Mouse (Mus musculus) testis, adult 2 months (tissue): Measurements from ENCODE around the gene Cyp2e1. TPM values are rescaled to one million over a fixed set of nuclear protein-coding genes. Genes with fewer than 3 reads are reported as not detected.

Experiments used
- H3K27ac ChIP-seq: fragments of 200-500 bp; 2 replicates; pipeline ENCODE4 v1.5.1; 2012; ENCODE audit warnings: low read depth, low read length; ENCODE audit not compliant: control insufficient read depth, insufficient read depth
- H3K27me3 ChIP-seq: fragments of 200-500 bp; 2 replicates; pipeline ENCODE4 v1.6.1; 2012; ENCODE audit warnings: mild to moderate bottlenecking, low read length, moderate library complexity; ENCODE audit not compliant: control insufficient read depth, insufficient read depth
- H3K36me3 ChIP-seq: fragments of 200-500 bp; 2 replicates; pipeline ENCODE4 v1.6.1; 2012; ENCODE audit warnings: mild to moderate bottlenecking, low read length; ENCODE audit not compliant: control insufficient read depth, insufficient read depth
- H3K4me1 ChIP-seq: fragments of 200-500 bp; 2 replicates; pipeline ENCODE4 v1.6.1; 2012; ENCODE audit warnings: low read length; ENCODE audit not compliant: control insufficient read depth, insufficient read depth
- H3K4me3 ChIP-seq: fragments of 200-500 bp; 2 replicates; pipeline ENCODE4 v1.5.1; 2012; ENCODE audit warnings: low read depth, mild to moderate bottlenecking, low read length, moderate library complexity, mixed read lengths; ENCODE audit not compliant: control insufficient read depth
- CTCF ChIP-seq: fragments of 200-500 bp; IDR thresholded peaks from 2 replicates; pipeline ENCODE4 v1.5.1; 2012; ENCODE audit warnings: low read depth, mild to moderate bottlenecking, inconsistent platforms, low read length, moderate library complexity; ENCODE audit not compliant: control insufficient read depth, insufficient read depth, insufficient replicate concordance
- POLR2A ChIP-seq: fragments of 200-500 bp; IDR thresholded peaks from 2 replicates; pipeline ENCODE4 v1.6.1; 2012; ENCODE audit warnings: low read depth, mild to moderate bottlenecking, inconsistent platforms, low read length, moderate library complexity; ENCODE audit not compliant: control insufficient read depth
- polyA plus RNA-seq: library from polyadenylated mRNA; depleted of rRNA; stranded (reverse); fragments of >200 nt; gene quantifications from 2 replicates; pipeline ENCODE4 v1.2.3, GENCODE M21; 2012; rRNA removed

Cyp2e1 gene
- polyA plus RNA-seq, 1 experiment, result 0.33 TPM

DNA sequence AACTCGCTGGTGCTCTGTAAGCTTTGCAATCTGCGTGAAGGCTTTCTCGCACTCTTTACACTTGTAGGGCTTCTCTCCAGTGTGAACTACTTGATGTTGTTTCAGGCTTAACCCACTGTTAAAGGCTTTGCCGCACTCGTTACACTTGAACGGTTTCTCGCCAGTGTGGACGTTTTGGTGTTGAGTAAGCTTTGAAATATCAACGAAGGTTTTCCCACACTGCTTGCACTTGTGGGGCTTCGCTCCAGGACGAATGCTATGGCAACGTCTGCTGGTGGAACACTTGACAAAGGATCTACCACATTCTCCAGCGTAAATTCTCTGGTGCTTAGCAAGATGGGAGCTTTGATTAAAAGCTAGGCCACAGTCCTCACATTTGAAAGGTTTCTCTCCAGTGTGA lies 48.2 kb downstream of the Cyp2e1 start:
- Histone ChIP-seq H3K27me3 (no peaks in the 10 kb centered on the region), H3K36me3 (no peaks in the 10 kb centered on the region), H3K4me1 (no peaks in the 10 kb centered on the region), H3K4me3 (no peak overlapping the region), H3K27ac (no peak overlapping the region)
- TF ChIP-seq POLR2A, result no peak
- TF ChIP-seq CTCF, result no peak

DNA sequence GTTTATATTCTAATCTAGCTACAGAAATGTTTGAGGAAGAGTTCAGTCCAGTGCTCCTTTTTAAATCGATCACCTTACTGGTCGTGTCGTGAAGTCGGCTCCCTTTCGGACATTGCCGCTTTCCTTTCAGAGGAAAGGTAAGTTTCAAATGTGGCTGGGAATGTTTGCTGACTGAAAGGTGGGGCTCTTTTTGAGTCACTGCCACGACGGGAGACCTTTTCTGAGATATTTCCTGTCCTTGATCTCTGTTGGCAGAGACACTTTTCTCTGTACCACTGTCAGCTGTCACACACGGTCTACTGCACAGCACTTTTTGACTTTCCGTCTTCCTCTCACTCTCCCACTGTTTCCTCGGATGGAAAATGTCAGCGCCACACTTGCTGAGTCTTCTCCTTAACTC lies 49.3 kb downstream of the Cyp2e1 start:
- Histone ChIP-seq H3K27me3 (no peaks in the 10 kb centered on the region), H3K4me3 (no peak overlapping the region), H3K4me1 (no peaks in the 10 kb centered on the region), H3K36me3 (no peaks in the 10 kb centered on the region), H3K27ac (no peak overlapping the region)
- TF ChIP-seq POLR2A (no peak), CTCF (no peak)

DNA sequence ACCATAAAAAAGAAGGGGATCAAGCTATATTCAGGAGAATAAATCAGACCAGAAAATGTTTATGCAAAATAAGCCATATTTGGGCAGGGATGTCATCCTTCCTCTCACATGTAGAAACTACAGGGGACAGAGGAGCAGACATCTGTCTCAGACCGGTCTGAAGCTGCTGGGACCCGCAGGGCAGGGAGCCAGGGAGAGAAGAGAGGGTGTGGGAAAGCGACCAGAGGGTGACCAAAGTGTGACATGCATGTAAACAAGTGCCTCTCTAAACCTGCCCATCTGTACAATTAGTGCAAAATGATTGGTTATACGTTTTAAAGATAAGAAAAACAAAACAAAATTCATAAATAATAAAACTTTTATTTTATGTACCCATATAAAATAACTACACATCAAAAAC lies 56.6 kb downstream of the Cyp2e1 start:
- Histone ChIP-seq H3K4me1 (peaks cover 7% of the 10 kb centered on the region), H3K27me3 (no peaks in the 10 kb centered on the region), H3K27ac (no peak overlapping the region), H3K4me3 (no peak overlapping the region), H3K36me3 (no peaks in the 10 kb centered on the region)
- TF ChIP-seq CTCF (no peak), POLR2A (no peak)

DNA sequence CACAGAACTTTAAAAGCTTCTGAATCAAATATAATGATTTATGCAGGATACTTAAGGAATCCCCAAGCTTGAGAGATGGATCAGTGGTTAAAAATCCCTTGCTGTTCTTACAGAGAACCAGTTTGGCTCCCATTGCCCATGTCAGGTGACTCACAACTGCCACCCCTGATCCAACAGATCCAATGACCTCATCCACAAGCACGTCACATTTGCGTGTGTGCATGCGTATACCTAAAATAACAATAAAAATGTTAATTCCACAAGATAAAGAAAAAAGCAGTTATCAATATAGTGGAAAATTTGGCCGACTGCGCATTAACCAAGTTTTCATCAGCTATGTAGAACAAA lies 57.7 kb downstream of the Cyp2e1 start:
- Histone ChIP-seq H3K36me3 (no peaks in the 10 kb centered on the region), H3K27me3 (no peaks in the 10 kb centered on the region), H3K4me1 (peaks cover 7% of the 10 kb centered on the region), H3K4me3 (peak overlapping the region; percentile 76), H3K27ac (no peak overlapping the region)
- no peak for TF ChIP-seq POLR2A
- no peak for TF ChIP-seq CTCF

DNA sequence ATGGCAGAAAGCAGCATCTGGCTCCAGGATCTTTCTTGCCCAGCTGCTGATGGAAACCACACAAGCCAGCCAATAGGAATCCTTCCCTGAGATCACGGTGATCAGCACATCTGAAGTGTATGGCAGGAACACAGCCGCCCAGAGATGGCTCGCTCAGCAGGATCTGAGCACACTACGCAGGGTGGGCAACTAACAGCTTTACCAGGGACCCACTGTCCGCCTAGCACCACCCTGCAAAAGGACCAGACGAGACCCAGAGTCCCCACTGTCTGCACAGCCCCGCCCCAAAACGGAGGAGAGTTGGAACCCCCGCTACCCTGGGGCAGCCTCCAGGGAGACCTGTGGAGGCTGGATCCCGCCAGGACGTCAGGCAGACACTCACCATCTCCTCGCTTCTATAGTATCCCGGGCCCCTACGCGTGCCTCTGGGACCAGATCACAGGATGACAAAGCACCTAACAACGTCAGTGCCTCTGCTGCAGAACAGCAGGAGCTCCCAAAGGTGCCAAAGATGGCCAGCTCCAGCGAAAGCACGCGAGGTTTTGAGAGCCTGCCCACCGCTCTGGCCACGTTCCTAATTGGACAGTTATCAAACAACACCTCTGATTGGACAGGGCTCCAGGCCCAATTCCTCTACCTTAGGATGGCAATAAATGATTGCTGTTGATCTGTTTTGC lies 58.3 kb downstream of the Cyp2e1 start, which contains the start of gene Zfp941:
Gene Zfp941 (minus strand): TSS at position 526 of the 677 bp plus-strand sequence.
- no peak for TF ChIP-seq POLR2A
- no peak for TF ChIP-seq CTCF
- no peak within 1 kb of the TSS for H3K27ac ChIP-seq
- no peaks in the 10 kb centered on the region for H3K27me3 ChIP-seq
- H3K36me3 ChIP-seq, result no peaks in the 10 kb centered on the region
- H3K4me3 ChIP-seq, result peak within 1 kb of the TSS; percentile 76
- peaks cover 7% of the 10 kb centered on the region for H3K4me1 ChIP-seq

DNA sequence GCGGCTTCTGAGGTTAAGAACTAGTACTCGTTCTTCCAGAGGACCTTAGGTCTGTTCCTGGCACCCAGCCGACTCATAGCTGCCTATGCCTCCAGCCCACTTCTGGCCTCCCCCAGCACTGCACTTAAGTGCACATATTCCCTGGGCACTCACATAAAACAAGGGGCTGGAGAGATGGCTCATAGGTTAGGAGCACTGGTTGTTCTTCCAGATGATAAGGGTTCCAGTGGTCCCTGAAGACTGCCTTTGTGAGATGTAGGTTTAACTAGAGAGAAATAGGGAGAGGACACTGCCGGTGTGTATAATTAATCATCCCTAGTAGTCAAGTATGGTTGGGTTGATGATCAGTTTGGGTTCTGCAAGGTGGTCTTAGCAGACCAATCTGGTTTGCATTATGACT lies 59.2 kb downstream of the Cyp2e1 start:
- H3K36me3 ChIP-seq, result no peaks in the 10 kb centered on the region
- H3K4me3 ChIP-seq, result no peak overlapping the region
- TF ChIP-seq CTCF (no peak), POLR2A (no peak)
- no peak overlapping the region for H3K27ac ChIP-seq
- H3K27me3 ChIP-seq, result no peaks in the 10 kb centered on the region
- peaks cover 7% of the 10 kb centered on the region for H3K4me1 ChIP-seq

Other genes starting within 250 kb of the Cyp2e1 start
- gene Olfr538, start 195.9 kb upstream of the Cyp2e1 start, polyA plus RNA-seq, result 0.11 and 0.13 TPM in 2 replicates
- 0.17 and 0.32 TPM in 2 replicates for gene Olfr46, start 162.5 kb upstream of the Cyp2e1 start, polyA plus RNA-seq
- gene Olfr61, start 134.8 kb upstream of the Cyp2e1 start, polyA plus RNA-seq, result 0.08 and 0.26 TPM in 2 replicates
- 0.28 TPM in 1 of 2 replicates, not detected in the other for gene Olfr53, start 117.3 kb upstream of the Cyp2e1 start, polyA plus RNA-seq
- 0.65 and 0.82 TPM in 2 replicates for gene Olfr539, start 103.8 kb upstream of the Cyp2e1 start, polyA plus RNA-seq
- gene Olfr45, start 81.8 kb upstream of the Cyp2e1 start, polyA plus RNA-seq, result not detected in 2 replicates
- not detected in 2 replicates for gene Olfr541, start 66.5 kb upstream of the Cyp2e1 start, polyA plus RNA-seq
- gene Syce1, start 24.1 kb downstream of the Cyp2e1 start, polyA plus RNA-seq, result 249 and 286 TPM in 2 replicates
- gene Zfp941, start 58.4 kb downstream of the Cyp2e1 start, polyA plus RNA-seq, result 1.6 and 1.7 TPM in 2 replicates
- gene Urah, start 71.3 kb downstream of the Cyp2e1 start, polyA plus RNA-seq, result 0.45 TPM in 1 of 2 replicates, not detected in the other
- not detected in 2 replicates for gene Scgb1c1, start 81.8 kb downstream of the Cyp2e1 start, polyA plus RNA-seq
- gene Odf3, start 84.1 kb downstream of the Cyp2e1 start, polyA plus RNA-seq, result 539 and 573 TPM in 2 replicates
- not detected in 2 replicates for gene Gm45785, start 92.6 kb downstream of the Cyp2e1 start, polyA plus RNA-seq
- gene Ric8a, start 93.2 kb downstream of the Cyp2e1 start, polyA plus RNA-seq, result 33.7 and 34.5 TPM in 2 replicates
- gene Bet1l, start 93.8 kb downstream of the Cyp2e1 start, polyA plus RNA-seq, result 20.8 and 22.9 TPM in 2 replicates
- 74.8 and 77.4 TPM in 2 replicates for gene Psmd13, start 118.2 kb downstream of the Cyp2e1 start, polyA plus RNA-seq
- 78.9 and 86.0 TPM in 2 replicates for gene Sirt3, start 118.6 kb downstream of the Cyp2e1 start, polyA plus RNA-seq
- gene Cox8b, start 136.7 kb downstream of the Cyp2e1 start, polyA plus RNA-seq, result not detected in 2 replicates
- 0.08 and 0.23 TPM in 2 replicates for gene Nlrp6, start 157.2 kb downstream of the Cyp2e1 start, polyA plus RNA-seq
- gene Pgghg, start 177.7 kb downstream of the Cyp2e1 start, polyA plus RNA-seq, result 2.0 and 2.4 TPM in 2 replicates
- 0.15 TPM in 1 of 2 replicates, not detected in the other for gene Ifitm5, start 186.6 kb downstream of the Cyp2e1 start, polyA plus RNA-seq
- not detected in 2 replicates for gene Gm45717, start 192.2 kb downstream of the Cyp2e1 start, polyA plus RNA-seq
- gene Ifitm2, start 192.2 kb downstream of the Cyp2e1 start, polyA plus RNA-seq, result 39.0 and 51.4 TPM in 2 replicates
- 3.0 and 6.9 TPM in 2 replicates for gene Ifitm1, start 203.5 kb downstream of the Cyp2e1 start, polyA plus RNA-seq
- 15.2 and 23.0 TPM in 2 replicates for gene Ifitm3, start 247.0 kb downstream of the Cyp2e1 start, polyA plus RNA-seq